Mouse (Mus musculus): ENCODE measurements at regions not wholly inside any gene's neighbourhood (a gene's known extent, or its start where the extent isn't known, plus 50 kb on each side); places are given as distances from the start of the nearest gene placed in this dataset.

DNA sequence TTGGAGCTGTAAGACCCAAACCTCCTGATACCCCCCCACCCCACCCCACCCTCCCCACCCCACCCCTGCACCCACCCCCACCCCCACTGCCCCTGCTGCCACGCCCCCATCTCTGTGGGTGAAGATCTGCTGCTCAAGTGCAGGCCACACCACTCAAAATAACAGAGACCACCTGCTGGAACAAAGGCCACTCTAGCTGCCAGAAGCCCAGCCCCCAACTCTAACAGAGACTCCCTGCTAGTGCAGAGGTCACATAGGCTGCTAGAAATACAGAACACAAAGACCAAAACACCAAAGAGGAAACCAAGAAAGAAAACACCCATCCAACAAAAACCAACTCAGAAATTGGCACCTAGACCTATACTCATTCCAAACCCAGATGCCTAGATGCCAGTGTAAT lies 58.9 kb downstream of the Olfr267 start:
- Histone ChIP-seq H3K4me3 (ENCODE audit: inconsistent target) (no peak overlapping the region), H3K27ac (no peak overlapping the region), H3K79me2 (ENCODE audit: inconsistent target) (no peaks in the 10 kb centered on the region), H3K36me3 (ENCODE audit: inconsistent target) (no peaks in the 10 kb centered on the region)
- WGBS (ENCODE audit: missing documents), result no CpG with 5 or more reads among the region's 1 CpGs

DNA sequence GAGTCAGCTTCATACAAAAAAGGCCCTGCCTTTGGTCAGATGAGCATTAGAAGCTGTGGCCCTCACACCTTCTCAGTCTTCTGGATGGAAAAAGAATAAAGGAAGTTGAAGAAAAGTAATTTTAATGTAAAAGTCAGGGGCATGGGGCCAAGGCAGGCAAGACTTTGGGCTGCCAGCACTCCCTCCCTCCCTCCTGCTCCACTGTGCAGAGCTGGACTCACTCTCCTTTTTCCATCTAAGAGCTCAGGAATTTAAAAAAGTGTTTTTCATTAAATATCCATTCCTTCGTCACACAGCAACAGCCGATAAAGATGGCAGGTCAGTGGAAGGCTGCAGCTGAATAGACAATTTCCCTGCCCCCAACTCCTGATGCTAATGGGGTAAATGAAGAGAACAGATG lies 61.1 kb downstream of the Olfr267 start:
- no peak overlapping the region for H3K27ac ChIP-seq
- H3K79me2 ChIP-seq (ENCODE audit: inconsistent target), result no peaks in the 10 kb centered on the region
- no peaks in the 10 kb centered on the region for H3K36me3 ChIP-seq (ENCODE audit: inconsistent target)
- H3K4me3 ChIP-seq (ENCODE audit: inconsistent target), result no peak overlapping the region
- 93% methylated on average over 2 of the region's 2 CpGs for WGBS (ENCODE audit: missing documents)

DNA sequence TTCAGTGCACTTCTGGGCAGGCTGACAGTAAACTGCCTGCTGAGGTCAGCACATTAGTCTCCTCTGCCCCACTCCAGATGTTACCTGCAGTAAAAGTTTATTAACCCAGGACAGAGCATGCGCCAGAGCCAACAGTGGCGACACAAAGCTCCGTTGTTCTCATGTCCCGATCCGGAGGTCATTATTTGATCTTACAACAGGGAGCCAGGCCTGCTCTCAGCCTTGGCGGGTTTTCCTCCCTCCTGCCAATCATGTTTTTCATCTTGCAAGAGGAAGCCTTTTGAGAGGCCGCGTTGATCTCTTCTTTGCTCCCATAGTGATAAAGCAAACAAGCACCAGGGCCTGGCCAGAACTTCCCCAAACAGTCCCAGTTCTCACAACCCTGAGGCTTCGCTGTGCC lies 64.7 kb downstream of the Olfr267 start:
- WGBS (ENCODE audit: missing documents), result 16% methylated on average over 9 of the region's 9 CpGs
- Histone ChIP-seq H3K27ac (no peak overlapping the region), H3K36me3 (ENCODE audit: inconsistent target) (no peaks in the 10 kb centered on the region), H3K4me3 (ENCODE audit: inconsistent target) (no peak overlapping the region), H3K79me2 (ENCODE audit: inconsistent target) (no peaks in the 10 kb centered on the region)

DNA sequence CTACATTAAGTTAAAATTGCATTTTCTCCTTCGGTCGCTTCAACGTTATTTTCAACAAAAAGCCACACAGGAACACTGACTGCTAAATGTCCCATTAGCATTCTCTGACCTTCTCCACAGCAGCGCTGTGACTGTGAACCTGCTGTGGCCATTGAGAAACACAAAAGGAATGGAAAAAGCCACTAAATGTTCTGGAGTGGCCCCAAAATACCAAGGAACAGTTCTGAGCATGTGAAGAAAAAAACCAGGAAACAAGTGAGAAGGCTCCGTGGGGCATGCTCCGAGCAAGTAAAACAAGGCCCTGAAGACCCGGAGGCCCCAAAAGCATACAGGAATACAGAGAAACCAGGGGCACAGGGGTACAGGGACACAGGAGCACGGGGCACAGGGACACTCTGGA lies 66.8 kb downstream of the Olfr267 start:
- H3K79me2 ChIP-seq (ENCODE audit: inconsistent target), result no peaks in the 10 kb centered on the region
- 91% methylated on average over 8 of the region's 8 CpGs for WGBS (ENCODE audit: missing documents)
- H3K27ac ChIP-seq, result no peak overlapping the region

DNA sequence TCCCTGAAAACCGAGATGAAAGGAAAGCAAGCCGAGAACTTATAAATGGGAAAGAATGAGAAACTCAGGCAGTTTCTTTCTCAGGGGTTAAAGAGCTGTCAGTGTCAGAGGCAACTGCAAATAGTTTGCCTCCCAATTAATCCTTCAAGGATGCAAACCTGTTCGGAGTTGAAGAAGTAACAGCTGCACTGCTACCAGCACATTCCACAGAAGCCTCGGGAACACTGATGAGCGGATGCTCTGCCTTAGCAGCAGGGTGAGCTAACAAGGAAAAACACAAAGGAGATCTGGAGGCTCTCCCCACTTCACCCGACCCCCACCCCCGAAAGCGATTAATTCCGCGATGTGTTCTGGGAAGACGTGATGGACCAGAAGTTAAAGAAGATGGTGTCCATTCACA lies 71.1 kb downstream of the Olfr267 start:
- 90% methylated on average over 11 of the region's 11 CpGs for WGBS (ENCODE audit: missing documents)

More for the DNA sequence above, 66.8 kb downstream of the Olfr267 start:
- no peaks in the 10 kb centered on the region for H3K36me3 ChIP-seq (ENCODE audit: inconsistent target)
- no peak overlapping the region for H3K4me3 ChIP-seq (ENCODE audit: inconsistent target)

DNA sequence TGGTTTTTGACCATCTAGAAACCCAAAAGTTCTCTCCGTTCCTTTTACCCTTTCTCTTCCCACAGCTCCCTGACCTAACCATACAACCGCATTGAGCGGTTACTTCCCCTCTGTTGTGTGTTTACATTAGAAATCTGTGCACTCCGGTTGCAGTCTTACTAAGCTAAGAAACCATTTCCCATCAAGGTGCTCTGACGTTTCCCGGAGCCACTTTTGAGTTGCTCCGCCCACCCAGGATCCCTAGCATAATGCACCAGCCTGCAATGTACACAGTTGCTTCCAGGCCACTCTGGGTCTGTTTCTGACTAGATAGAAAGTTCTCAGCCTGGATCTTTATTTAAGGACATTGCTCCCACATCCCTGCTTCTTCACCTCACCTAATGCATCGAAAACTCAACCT lies 71.7 kb downstream of the Olfr267 start:
- 46% methylated on average over 8 of the region's 8 CpGs for WGBS (ENCODE audit: missing documents)
- Histone ChIP-seq H3K27ac (no peak overlapping the region), H3K36me3 (ENCODE audit: inconsistent target) (no peaks in the 10 kb centered on the region), H3K4me3 (ENCODE audit: inconsistent target) (no peak overlapping the region), H3K79me2 (ENCODE audit: inconsistent target) (no peaks in the 10 kb centered on the region)

More for the DNA sequence above, 71.1 kb downstream of the Olfr267 start:
- Histone ChIP-seq H3K36me3 (ENCODE audit: inconsistent target) (no peaks in the 10 kb centered on the region), H3K79me2 (ENCODE audit: inconsistent target) (no peaks in the 10 kb centered on the region), H3K4me3 (ENCODE audit: inconsistent target) (no peak overlapping the region), H3K27ac (no peak overlapping the region)

DNA sequence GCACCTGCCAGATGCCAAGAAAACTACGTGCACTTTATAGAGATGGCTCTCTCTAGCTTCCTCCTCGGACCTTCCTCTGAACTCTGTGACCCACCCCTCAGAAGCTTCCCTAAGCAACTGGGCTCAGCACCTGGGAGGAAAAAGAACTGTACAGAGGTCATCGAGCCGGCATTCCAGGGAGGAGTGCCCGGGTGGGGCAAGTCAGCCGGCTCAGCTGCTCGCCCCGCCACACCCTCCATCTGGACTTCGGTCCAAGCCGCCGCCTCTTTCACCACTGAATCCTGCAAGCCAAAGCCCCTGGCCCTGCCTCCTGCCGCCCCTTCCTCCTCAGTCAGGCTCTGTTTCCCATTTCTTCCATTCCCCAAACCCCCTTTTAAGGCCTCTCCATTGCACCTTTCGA lies 73.3 kb downstream of the Olfr267 start:
- no peaks in the 10 kb centered on the region for H3K36me3 ChIP-seq (ENCODE audit: inconsistent target)
- WGBS (ENCODE audit: missing documents), result 86% methylated on average over 8 of the region's 13 CpGs
- H3K27ac ChIP-seq, result no peak overlapping the region
- no peaks in the 10 kb centered on the region for H3K79me2 ChIP-seq (ENCODE audit: inconsistent target)
- H3K4me3 ChIP-seq (ENCODE audit: inconsistent target), result no peak overlapping the region

DNA sequence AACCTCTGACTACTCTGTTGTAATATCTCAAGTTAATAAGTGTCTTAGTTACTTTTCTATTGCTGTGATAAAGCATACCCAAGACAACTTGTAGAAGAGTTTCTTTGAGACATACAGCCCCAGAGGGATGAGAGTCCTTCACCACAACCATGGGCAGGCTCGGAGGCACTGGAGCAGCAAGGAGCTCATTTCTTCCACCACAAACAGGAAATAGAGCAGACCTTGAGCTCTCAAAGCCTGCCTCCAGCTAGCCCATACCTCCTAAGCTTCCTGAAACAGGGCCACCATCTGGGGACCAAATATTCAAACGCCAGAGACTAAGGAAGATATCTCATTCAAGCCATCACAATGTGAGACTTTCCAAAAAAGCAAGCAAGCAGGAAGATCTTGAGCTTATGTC lies 74.6 kb downstream of the Olfr267 start:
- H3K36me3 ChIP-seq (ENCODE audit: inconsistent target), result no peaks in the 10 kb centered on the region
- no peaks in the 10 kb centered on the region for H3K79me2 ChIP-seq (ENCODE audit: inconsistent target)
- H3K4me3 ChIP-seq (ENCODE audit: inconsistent target), result no peak overlapping the region
- 17% methylated on average over 2 of the region's 2 CpGs for WGBS (ENCODE audit: missing documents)
- no peak overlapping the region for H3K27ac ChIP-seq

DNA sequence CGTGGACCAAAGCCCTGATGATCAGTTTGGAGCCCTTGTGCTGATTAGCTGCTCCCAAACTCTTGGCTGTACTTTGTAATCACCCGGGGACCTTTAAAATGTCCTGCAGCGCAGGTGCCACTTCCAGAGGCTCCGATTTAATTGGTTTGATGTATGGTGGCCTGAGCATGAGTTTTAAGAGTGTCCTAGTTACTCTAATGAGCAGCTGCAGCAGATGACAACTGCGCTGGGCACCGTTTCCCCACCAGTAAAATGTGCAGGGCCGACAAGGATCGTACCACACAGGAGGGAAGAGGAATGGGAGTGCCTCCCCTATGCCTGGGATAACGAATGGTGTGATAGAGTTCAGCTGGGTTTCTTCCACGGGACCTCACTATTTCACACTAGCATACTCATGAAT lies 75.3 kb downstream of the Olfr267 start:
- no peaks in the 10 kb centered on the region for H3K36me3 ChIP-seq (ENCODE audit: inconsistent target)
- no peak overlapping the region for H3K4me3 ChIP-seq (ENCODE audit: inconsistent target)
- H3K27ac ChIP-seq, result no peak overlapping the region
- WGBS (ENCODE audit: missing documents), result 96% methylated on average over 10 of the region's 10 CpGs
- no peaks in the 10 kb centered on the region for H3K79me2 ChIP-seq (ENCODE audit: inconsistent target)

DNA sequence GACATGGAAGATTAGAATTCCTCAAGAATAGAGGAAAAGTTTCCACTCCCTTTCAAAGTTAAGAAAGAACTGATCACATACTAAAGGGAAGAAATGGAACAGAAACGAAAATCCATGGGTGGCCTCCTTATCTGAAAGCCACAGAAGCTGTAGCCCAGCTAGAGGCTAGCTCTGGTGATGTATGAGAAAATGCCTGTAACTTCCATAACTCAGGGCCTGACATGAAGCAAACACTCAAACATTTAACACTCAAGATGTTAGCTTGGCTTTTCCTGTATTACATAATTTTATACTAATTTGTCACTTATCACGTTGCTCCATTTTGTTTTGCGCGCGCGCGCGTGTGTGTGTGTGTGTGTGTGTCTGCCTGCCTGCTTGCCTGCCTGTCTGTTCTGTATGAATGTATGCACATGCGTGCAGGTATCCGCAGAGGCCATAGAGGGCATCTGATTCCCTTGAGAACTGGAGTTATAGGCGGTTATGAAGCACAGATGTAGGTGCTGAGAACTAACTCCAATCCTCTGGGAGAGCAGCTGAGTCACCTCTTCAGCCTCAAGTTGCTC lies 88.2 kb downstream of the Olfr267 start:
- Histone ChIP-seq H3K36me3 (ENCODE audit: inconsistent target) (no peaks in the 10 kb centered on the region), H3K27ac (no peak overlapping the region), H3K79me2 (ENCODE audit: inconsistent target) (no peaks in the 10 kb centered on the region), H3K4me3 (ENCODE audit: inconsistent target) (no peak overlapping the region)
- WGBS (ENCODE audit: missing documents), result 76% methylated on average over 11 of the region's 11 CpGs

DNA sequence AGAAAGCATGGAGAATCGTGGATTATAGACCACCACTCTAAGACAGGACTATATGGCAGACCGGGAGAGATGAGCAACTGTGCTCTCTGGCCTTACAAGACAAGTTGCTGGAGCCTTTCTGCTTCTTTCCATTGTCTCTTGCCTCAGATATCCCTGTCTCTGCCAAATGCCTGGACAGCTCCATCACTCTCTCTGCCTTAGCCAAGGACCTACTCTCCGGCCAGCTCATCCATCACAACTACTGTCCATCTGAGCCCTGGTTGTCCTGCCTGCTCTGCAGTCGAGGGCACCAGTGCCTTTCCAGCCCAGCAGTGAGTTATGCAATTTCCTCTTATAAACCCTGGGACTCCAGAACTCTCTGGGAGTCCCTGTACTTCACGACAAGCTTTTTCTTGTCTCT lies 88.7 kb downstream of the Olfr267 start:
- WGBS (ENCODE audit: missing documents), result 51% methylated on average over 5 of the region's 5 CpGs
- no peaks in the 10 kb centered on the region for H3K79me2 ChIP-seq (ENCODE audit: inconsistent target)
- no peak overlapping the region for H3K4me3 ChIP-seq (ENCODE audit: inconsistent target)
- no peak overlapping the region for H3K27ac ChIP-seq
- H3K36me3 ChIP-seq (ENCODE audit: inconsistent target), result no peaks in the 10 kb centered on the region

DNA sequence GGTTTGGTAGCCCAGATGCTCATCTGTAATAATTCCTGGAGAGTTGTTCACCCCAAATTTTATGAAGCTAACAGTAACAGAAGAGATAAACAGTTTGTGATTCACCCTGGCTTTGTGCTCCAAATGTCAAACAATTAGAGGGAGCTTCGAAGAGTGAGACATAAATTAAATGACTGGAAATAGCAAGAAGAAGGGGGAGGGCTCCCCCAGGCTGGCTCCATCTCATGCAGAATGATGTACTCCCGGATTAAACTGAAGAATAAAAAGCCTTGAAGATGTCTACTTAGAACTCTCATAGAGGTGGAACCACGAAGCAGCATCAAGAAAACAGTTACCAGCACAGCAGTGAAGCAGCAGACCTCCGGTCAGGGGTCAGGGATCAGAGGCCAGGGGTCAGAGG lies 90.8 kb downstream of the Olfr267 start:
- H3K4me3 ChIP-seq (ENCODE audit: inconsistent target), result no peak overlapping the region
- H3K27ac ChIP-seq, result no peak overlapping the region
- H3K79me2 ChIP-seq (ENCODE audit: inconsistent target), result no peaks in the 10 kb centered on the region
- 85% methylated on average over 4 of the region's 4 CpGs for WGBS (ENCODE audit: missing documents)
- H3K36me3 ChIP-seq (ENCODE audit: inconsistent target), result no peaks in the 10 kb centered on the region

DNA sequence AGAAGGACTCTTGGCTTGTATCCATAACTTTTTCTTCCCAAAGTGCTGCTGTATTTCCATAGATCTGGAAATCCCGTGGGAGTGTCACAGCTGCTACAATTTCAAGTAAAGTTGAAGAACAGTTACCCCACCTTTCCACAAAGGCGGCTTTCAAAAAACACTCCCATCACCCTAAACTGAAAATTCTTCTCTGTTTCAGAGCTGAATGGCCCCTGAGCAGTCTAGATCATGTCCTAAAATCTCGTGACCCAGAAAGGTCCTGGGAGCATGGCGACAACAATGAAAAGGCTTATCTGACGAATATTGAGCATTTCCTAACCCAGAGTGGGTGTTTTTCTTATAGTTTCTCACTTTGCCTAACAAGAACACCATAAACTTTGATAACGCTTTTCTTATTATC lies 92.2 kb downstream of the Olfr267 start:
- 93% methylated on average over 6 of the region's 6 CpGs for WGBS (ENCODE audit: missing documents)
- Histone ChIP-seq H3K27ac (no peak overlapping the region), H3K79me2 (ENCODE audit: inconsistent target) (no peaks in the 10 kb centered on the region), H3K4me3 (ENCODE audit: inconsistent target) (no peak overlapping the region), H3K36me3 (ENCODE audit: inconsistent target) (no peaks in the 10 kb centered on the region)

DNA sequence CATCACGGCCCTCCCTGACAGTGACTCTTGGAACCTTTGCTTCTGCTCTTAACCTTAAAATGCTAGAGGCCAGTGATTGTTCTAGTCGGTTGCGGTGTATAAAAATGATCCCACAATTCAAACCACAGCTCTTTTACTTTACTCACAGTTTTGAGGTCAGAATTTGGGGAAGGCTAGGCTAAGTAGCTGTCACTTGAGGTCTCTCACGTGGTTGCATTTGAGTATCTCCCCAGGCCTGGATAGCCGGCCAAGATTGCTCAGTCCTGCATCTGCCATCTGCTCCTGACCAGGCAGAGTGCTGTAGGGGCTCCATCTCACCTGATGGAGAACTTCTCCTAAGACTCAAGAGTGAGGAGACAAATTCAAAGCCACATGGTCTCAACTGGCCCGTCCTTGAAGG lies 94.5 kb downstream of the Olfr267 start:
- H3K79me2 ChIP-seq (ENCODE audit: inconsistent target), result no peaks in the 10 kb centered on the region
- H3K27ac ChIP-seq, result no peak overlapping the region
- H3K4me3 ChIP-seq (ENCODE audit: inconsistent target), result no peak overlapping the region
- 74% methylated on average over 6 of the region's 6 CpGs for WGBS (ENCODE audit: missing documents)
- H3K36me3 ChIP-seq (ENCODE audit: inconsistent target), result no peaks in the 10 kb centered on the region

DNA sequence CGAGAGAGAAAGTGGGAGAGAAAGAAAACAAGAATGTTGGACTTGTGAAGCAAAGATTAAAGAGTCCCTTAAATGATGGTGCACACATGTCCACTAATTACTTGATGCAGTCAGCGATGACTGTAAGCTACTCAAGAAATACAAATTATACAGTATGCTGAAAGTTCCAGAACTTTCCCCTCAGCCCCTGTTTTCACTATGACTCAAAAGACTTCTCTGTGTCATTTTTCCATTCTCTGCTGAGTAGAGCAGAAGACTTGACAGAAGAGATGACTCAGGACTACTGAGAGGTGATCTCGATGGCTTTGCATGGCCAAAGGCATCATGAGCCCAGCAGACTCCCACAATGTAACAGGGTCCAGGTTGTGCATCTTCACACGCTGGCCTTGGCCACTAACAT lies 105.6 kb downstream of the Olfr267 start:
- no peak overlapping the region for H3K27ac ChIP-seq
- no peak overlapping the region for H3K4me3 ChIP-seq (ENCODE audit: inconsistent target)
- 95% methylated on average over 4 of the region's 4 CpGs for WGBS (ENCODE audit: missing documents)
- H3K36me3 ChIP-seq (ENCODE audit: inconsistent target), result no peaks in the 10 kb centered on the region
- no peaks in the 10 kb centered on the region for H3K79me2 ChIP-seq (ENCODE audit: inconsistent target)

DNA sequence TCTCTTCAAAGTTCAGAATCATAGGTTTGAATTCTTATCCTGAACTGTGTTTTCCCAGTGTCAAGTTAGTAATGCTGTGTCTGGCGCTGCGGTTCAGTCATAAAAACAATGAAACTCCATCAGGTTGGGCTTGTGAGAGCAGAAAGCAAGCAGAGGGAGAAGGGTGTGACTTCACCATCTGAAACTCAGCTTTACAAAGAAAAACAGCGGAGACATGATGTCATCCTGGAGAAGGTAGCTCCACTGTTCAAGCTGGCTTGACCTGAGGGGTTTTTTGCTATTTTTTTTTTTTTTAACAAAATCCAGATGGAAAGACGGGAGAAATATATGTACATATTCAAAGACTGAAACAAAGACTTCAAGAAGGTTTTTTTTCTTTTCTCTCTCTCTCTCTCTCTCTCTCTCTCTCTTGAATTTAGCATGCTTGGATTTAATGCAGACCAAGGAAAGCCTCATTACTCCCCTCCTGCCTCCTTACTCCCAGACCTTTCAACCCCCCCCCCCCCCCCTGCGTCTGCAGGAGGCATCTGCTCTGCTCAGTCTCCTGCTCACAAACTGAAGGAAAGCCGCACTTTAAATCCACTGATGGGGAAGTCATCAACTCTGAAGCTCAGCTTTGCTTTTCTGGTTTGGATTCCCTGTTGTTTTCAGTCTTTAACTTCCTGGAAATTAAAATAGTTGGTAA lies 109.7 kb downstream of the Olfr267 start:
- Histone ChIP-seq H3K79me2 (ENCODE audit: inconsistent target) (no peaks in the 10 kb centered on the region), H3K4me3 (ENCODE audit: inconsistent target) (no peak overlapping the region), H3K36me3 (ENCODE audit: inconsistent target) (no peaks in the 10 kb centered on the region), H3K27ac (no peak overlapping the region)
- WGBS (ENCODE audit: missing documents), result 90% methylated on average over 4 of the region's 6 CpGs
